Mouse (Mus musculus) C2C12 (cell line): ENCODE data around the gene Mecom.

Experiments used
- CTCF ChIP-seq: IDR thresholded peaks from one replicate; pipeline ENCODE4 v1.5.1; 2011; ENCODE audit not compliant: control insufficient read depth, insufficient read depth, insufficient read length
- FOSL1 ChIP-seq: IDR thresholded peaks from one replicate; pipeline ENCODE4 v1.8.0; 2011; ENCODE audit warnings: mild to moderate bottlenecking, low read length; ENCODE audit not compliant: poor library complexity, insufficient read depth, severe bottlenecking
- MAX ChIP-seq: IDR thresholded peaks from one replicate; pipeline ENCODE4 v1.6.1; 2011; ENCODE audit warnings: mild to moderate bottlenecking, control low read depth
- MYOD1 ChIP-seq: IDR thresholded peaks from one replicate; pipeline ENCODE4 v1.6.1; 2011; ENCODE audit warnings: low read depth; ENCODE audit not compliant: control insufficient read depth, insufficient read length
- USF1 ChIP-seq: IDR thresholded peaks from one replicate; pipeline ENCODE4 v1.6.1; 2011; ENCODE audit warnings: low read depth, mild to moderate bottlenecking, control low read depth, moderate library complexity

- TF ChIP-seq CTCF (no peak), FOSL1 (no peak), USF1 (no peak), MAX (no peak), MYOD1 (no peak)
These were observed 397.7 kb downstream of the Mecom start for GRCm38 (mm10) chr3:30150071-30150470.
